Mouse (Mus musculus) small intestine, adult 2 months (tissue): ENCODE measurements around the gene Pcmt1.

Experiments used
- CTCF ChIP-seq: fragments of 200-500 bp; IDR thresholded peaks from 2 replicates; pipeline ENCODE4 v1.5.1; 2012; ENCODE audit warnings: low read depth, mild to moderate bottlenecking, control low read depth, inconsistent platforms, low read length, moderate library complexity, mixed read lengths; ENCODE audit not compliant: insufficient replicate concordance, insufficient read length; ENCODE audit errors: extremely low read depth
- POLR2A ChIP-seq: fragments of 200-500 bp; IDR thresholded peaks from 2 replicates; pipeline ENCODE4 v1.6.1; 2012; ENCODE audit warnings: low read depth, mild to moderate bottlenecking, control low read depth, inconsistent platforms, low read length, moderate library complexity

DNA sequence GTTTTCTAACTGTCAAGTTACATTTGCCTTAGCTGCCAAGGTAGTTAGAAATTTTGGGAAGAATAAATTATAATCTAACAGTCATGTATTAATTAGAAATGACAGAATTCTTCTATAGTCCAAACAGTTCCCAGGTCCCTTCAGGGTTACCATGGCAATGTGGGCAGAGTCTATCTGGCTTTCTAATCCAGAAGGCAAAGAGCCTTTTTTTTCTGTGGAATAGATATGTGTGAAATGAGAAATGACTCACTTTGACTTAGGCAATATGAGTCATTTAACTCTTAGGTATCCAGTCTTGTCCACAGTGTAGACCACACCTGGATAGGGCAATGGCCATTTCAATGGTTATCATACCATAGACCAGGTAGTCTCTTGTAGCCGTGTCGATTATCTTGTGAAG lies 99.5 kb downstream of the Pcmt1 start:
- TF ChIP-seq CTCF (no peak), POLR2A (no peak)
